Mouse (Mus musculus) right cerebral cortex, postnatal 4 days (tissue): ENCODE data around the gene Cdk5.

Experiments used
- DNase-seq: peaks from one replicate; pipeline ENCODE4 v3.0.0-alpha.2; 2022

Cdk5 gene

GRCm38 (mm10) chr5:24423129-24424003 is at the start of gene Cdk5, which contains the start of gene Slc4a2:
Gene Cdk5, minus strand, starts transcription at chr5:24423530.
Gene Slc4a2, plus strand, starts transcription at chr5:24423837.
- DNase-seq, result peak; percentile 95

GRCm38 (mm10) chr5:24470600-24470999 is 47.3 kb upstream of the Cdk5 start:
- DNase-seq, result peak; percentile 79

GRCm38 (mm10) chr5:24466762-24467161 is 43.4 kb upstream of the Cdk5 start:
- DNase-seq, result no peak

GRCm38 (mm10) chr5:24455613-24456012 is 32.3 kb upstream of the Cdk5 start:
- DNase-seq, result no peak

- DNase-seq, result no peak
These were observed 31.7 kb upstream of the Cdk5 start for GRCm38 (mm10) chr5:24455076-24455475.

GRCm38 (mm10) chr5:24453985-24454303 is 30.6 kb upstream of the Cdk5 start:
- DNase-seq, result no peak

- DNase-seq, result no peak
These were observed 30.1 kb upstream of the Cdk5 start for GRCm38 (mm10) chr5:24453283-24453984.

GRCm38 (mm10) chr5:24452691-24453233 is 29.4 kb upstream of the Cdk5 start:
- DNase-seq, result no peak

- DNase-seq, result peak; percentile 44
These were observed 28.8 kb upstream of the Cdk5 start, which contains the start of gene Agap3 for GRCm38 (mm10) chr5:24452030-24452690. Gene Agap3, plus strand, starts transcription at chr5:24452177.

GRCm38 (mm10) chr5:24451264-24452029 is 28.1 kb upstream of the Cdk5 start:
- DNase-seq, result peak; percentile 91

GRCm38 (mm10) chr5:24447624-24448298 is 24.4 kb upstream of the Cdk5 start, which contains the start of gene Tmub1:
Gene Tmub1, minus strand, starts transcription at chr5:24447854.
- peak; percentile 73 for DNase-seq

GRCm38 (mm10) chr5:24446630-24447029 is 23.3 kb upstream of the Cdk5 start:
- no peak for DNase-seq

GRCm38 (mm10) chr5:24445428-24446080 is 22.2 kb upstream of the Cdk5 start:
- no peak for DNase-seq

GRCm38 (mm10) chr5:24444746-24445427 is 21.6 kb upstream of the Cdk5 start, which contains the start of gene Fastk:
Gene Fastk, minus strand, starts transcription at chr5:24445287.
- DNase-seq, result peak; percentile 94

- DNase-seq, result no peak
These were observed 20.6 kb upstream of the Cdk5 start for GRCm38 (mm10) chr5:24443927-24444326.

GRCm38 (mm10) chr5:24443204-24443603 is 19.9 kb upstream of the Cdk5 start:
- no peak for DNase-seq

- no peak for DNase-seq
These were observed 18.7 kb upstream of the Cdk5 start for GRCm38 (mm10) chr5:24442029-24442428.

GRCm38 (mm10) chr5:24441187-24441586 is 17.9 kb upstream of the Cdk5 start:
- DNase-seq, result no peak

GRCm38 (mm10) chr5:24433993-24434392 is 10.7 kb upstream of the Cdk5 start:
- DNase-seq, result no peak

GRCm38 (mm10) chr5:24428596-24428995 is 5.3 kb upstream of the Cdk5 start:
- DNase-seq, result no peak
